Mouse (Mus musculus) hindbrain, embryonic 15.5 days (tissue): ENCODE results near the gene Rbfox2. TPM values are rescaled to one million over a fixed set of nuclear protein-coding genes. Genes with fewer than 3 reads are reported as not detected.

Experiments used
- ATAC-seq: fragments of 200-750 bp; cut with Nextera tagmentation; 2 replicates; pipeline ENCODE4 v1.8.0; 2017; ENCODE audit warnings: low read depth, moderate number of reproducible peaks, moderate TSS enrichment; ENCODE audit not compliant: low FRiP score
- H3K27ac ChIP-seq: fragments of 300-500 bp; sonication (generic); replicated peaks from 2 replicates; pipeline ENCODE4 v1.5.1; 2015; ENCODE audit warnings: mild to moderate bottlenecking, inconsistent platforms
- H3K27me3 ChIP-seq: fragments of 300-500 bp; sonication (generic); 2 replicates; pipeline ENCODE4 v1.6.1; 2015; ENCODE audit warnings: control low read depth, inconsistent platforms
- H3K36me3 ChIP-seq: fragments of 300-500 bp; sonication (generic); 2 replicates; pipeline ENCODE4 v1.6.1; 2015; ENCODE audit warnings: control low read depth, inconsistent platforms
- H3K4me1 ChIP-seq: fragments of 300-500 bp; sonication (generic); replicated peaks from 2 replicates; pipeline ENCODE4 v1.6.1; 2015; ENCODE audit warnings: control low read depth, inconsistent platforms
- H3K4me2 ChIP-seq: fragments of 300-500 bp; sonication (generic); 2 replicates; pipeline ENCODE4 v1.6.1; 2015; ENCODE audit warnings: moderate library complexity, mild to moderate bottlenecking, inconsistent platforms
- H3K4me3 ChIP-seq: fragments of 300-500 bp; sonication (generic); 2 replicates; pipeline ENCODE4 v1.5.1; 2015; ENCODE audit warnings: mild to moderate bottlenecking, inconsistent platforms
- H3K9ac ChIP-seq: fragments of 300-500 bp; sonication (generic); 2 replicates; pipeline ENCODE4 v1.6.1; 2015; ENCODE audit warnings: inconsistent platforms
- H3K9me3 ChIP-seq: fragments of 300-500 bp; sonication (generic); 2 replicates; pipeline ENCODE4 v1.6.1; 2016; ENCODE audit warnings: control low read depth, inconsistent platforms
- WGBS: fragments of 180-500 bp; shearing (Covaris S2); methylation state at CpG from one replicate; pipeline ENCODE4 v1.1.7; 2015; 5-methylcytosine and 5-hydroxymethylcytosine counted together
- polyA plus RNA-seq: library from polyadenylated mRNA; unstranded; fragments of >200 nt; fragmentation: Nextera tagmentation; extraction: Ambion mirVana; gene quantifications from 2 replicates; pipeline ENCODE4 v1.2.1, GENCODE M21; 2015

Rbfox2 gene
- polyA plus RNA-seq, 1 experiment from 2014 or later: 151 TPM

GRCm38 (mm10) chr15:77040784-77041183, 266.0 kb downstream of the Rbfox2 start:
- Histone ChIP-seq H3K9ac (no peak overlapping the region), H3K4me2 (no peak overlapping the region), H3K36me3 (no peaks in the 10 kb centered on the region), H3K27ac (no peak overlapping the region), H3K4me3 (no peak overlapping the region), H3K4me1 (peaks cover 18% of the 10 kb centered on the region), H3K27me3 (no peaks in the 10 kb centered on the region), H3K9me3 (no peaks in the 10 kb centered on the region)
- 75% methylated on average over 3 of the region's 3 CpGs for WGBS
- no peak for ATAC-seq

DNA sequence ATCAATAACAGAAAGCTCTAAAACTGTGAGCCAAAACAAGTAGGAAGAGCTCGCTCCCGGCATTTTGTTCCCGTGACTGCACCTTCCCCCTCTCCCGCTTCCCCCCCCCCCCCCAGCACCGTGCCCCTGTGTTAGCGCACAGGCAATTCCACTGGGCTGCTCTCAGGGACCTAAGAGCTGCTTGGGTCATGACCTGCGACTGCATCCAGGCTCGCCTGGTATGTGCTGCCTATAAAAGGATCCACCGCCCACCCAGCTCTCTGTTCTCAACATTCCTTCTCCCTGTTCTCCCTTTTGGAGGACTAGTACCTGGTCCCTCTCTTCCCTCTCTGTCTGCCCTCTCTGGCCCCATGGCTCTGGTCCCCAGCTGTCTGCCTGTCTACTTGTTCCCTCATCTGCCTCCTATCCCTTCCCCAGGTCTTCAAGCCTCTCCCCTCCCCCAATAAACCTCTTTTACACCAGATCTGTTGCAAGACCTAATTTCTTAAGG, 267.5 kb downstream of the Rbfox2 start:
- Histone ChIP-seq H3K27ac (no peak overlapping the region), H3K4me2 (no peak overlapping the region), H3K4me1 (peaks cover 18% of the 10 kb centered on the region), H3K9me3 (no peaks in the 10 kb centered on the region), H3K9ac (no peak overlapping the region), H3K27me3 (no peaks in the 10 kb centered on the region), H3K36me3 (no peaks in the 10 kb centered on the region), H3K4me3 (no peak overlapping the region)
- ATAC-seq: no peak
- 78% methylated on average over 9 of the region's 9 CpGs for WGBS

GRCm38 (mm10) chr15:77037278-77038161, 269.3 kb downstream of the Rbfox2 start:
- peak overlapping the region; percentile 10; the same call in 1 of the 2 replicates for H3K9ac ChIP-seq
- peak; percentile 63; the same call in 1 of the 2 replicates for ATAC-seq
- WGBS: 37% methylated on average over 11 of the region's 11 CpGs

DNA sequence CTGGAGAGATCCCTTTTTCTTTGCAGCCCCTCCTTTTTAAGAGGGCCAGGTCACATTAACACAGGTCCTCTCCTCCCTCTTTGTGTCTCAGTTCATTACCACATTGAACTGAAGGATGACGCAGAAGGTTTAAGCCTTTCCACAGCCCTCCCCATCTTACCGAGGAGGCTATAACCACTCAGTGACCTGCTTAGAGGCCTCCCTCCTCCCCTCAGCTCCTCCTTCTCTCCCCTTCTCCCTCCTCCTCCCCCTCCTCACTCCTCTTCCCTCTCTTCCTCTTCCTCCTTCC, 269.9 kb downstream of the Rbfox2 start:
- H3K36me3 ChIP-seq: no peaks in the 10 kb centered on the region
- 52% methylated on average over 2 of the region's 2 CpGs for WGBS
- no peaks in the 10 kb centered on the region for H3K9me3 ChIP-seq
- 0 out of 2 replicates have a peak, but pooled peaks have one; percentile 32 for ATAC-seq
- no peaks in the 10 kb centered on the region for H3K27me3 ChIP-seq
- peaks cover 18% of the 10 kb centered on the region for H3K4me1 ChIP-seq
- peak overlapping the region; percentile 10; the same call in 1 of the 2 replicates for H3K9ac ChIP-seq
- no peak overlapping the region for H3K4me3 ChIP-seq
- H3K27ac ChIP-seq: peak overlapping the region; percentile 74
- no peak overlapping the region for H3K4me2 ChIP-seq

More at GRCm38 (mm10) chr15:77037278-77038161, 269.3 kb downstream of the Rbfox2 start:
- Histone ChIP-seq H3K4me3 (no peak overlapping the region), H3K27me3 (no peaks in the 10 kb centered on the region), H3K27ac (peak overlapping the region; percentile 74), H3K9me3 (no peaks in the 10 kb centered on the region), H3K4me2 (no peak overlapping the region), H3K36me3 (no peaks in the 10 kb centered on the region), H3K4me1 (peaks cover 18% of the 10 kb centered on the region)

- Histone ChIP-seq H3K4me2 (no peak overlapping the region), H3K4me1 (peaks cover 18% of the 10 kb centered on the region), H3K27me3 (no peaks in the 10 kb centered on the region), H3K4me3 (no peak overlapping the region), H3K36me3 (no peaks in the 10 kb centered on the region), H3K9me3 (no peaks in the 10 kb centered on the region), H3K27ac (peak overlapping the region; percentile 74), H3K9ac (no peak overlapping the region)
- 74% methylated on average over 11 of the region's 11 CpGs for WGBS
- peak; percentile 52; the same call in 1 of the 2 replicates for ATAC-seq
Observed at GRCm38 (mm10) chr15:77036320-77036988, 270.4 kb downstream of the Rbfox2 start.

GRCm38 (mm10) chr15:77035643-77036042, 271.2 kb downstream of the Rbfox2 start:
- ATAC-seq: no peak
- Histone ChIP-seq H3K36me3 (no peaks in the 10 kb centered on the region), H3K4me2 (no peak overlapping the region), H3K27me3 (no peaks in the 10 kb centered on the region), H3K4me3 (no peak overlapping the region), H3K27ac (no peak overlapping the region), H3K9me3 (no peaks in the 10 kb centered on the region), H3K9ac (no peak overlapping the region), H3K4me1 (peaks cover 18% of the 10 kb centered on the region)
- WGBS: 85% methylated on average over 3 of the region's 3 CpGs

DNA sequence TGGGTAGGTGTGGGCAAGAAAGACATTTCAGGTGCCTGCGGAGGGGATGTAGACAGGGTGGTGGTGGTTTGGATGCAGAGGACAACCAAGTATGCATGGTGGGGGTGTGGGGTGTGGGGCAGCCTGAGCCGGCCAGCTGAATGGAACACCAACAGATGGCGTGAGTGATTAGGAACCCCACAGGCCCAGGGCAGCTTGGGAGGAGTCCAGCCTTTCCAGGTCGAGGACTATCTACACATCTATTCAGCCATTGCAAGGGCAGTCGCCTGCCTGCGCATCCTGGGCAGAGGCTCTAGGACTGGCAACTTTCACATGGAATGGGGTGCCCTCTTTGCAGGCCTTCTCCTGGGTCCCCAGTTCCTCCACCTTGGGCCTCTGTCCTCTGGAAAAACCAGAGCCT, 272.3 kb downstream of the Rbfox2 start:
- ATAC-seq: no peak
- Histone ChIP-seq H3K9ac (no peak overlapping the region), H3K36me3 (no peaks in the 10 kb centered on the region), H3K4me3 (no peak overlapping the region), H3K27ac (no peak overlapping the region), H3K27me3 (no peaks in the 10 kb centered on the region), H3K4me1 (peaks cover 18% of the 10 kb centered on the region), H3K9me3 (no peaks in the 10 kb centered on the region), H3K4me2 (no peak overlapping the region)
- WGBS: 71% methylated on average over 6 of the region's 6 CpGs

DNA sequence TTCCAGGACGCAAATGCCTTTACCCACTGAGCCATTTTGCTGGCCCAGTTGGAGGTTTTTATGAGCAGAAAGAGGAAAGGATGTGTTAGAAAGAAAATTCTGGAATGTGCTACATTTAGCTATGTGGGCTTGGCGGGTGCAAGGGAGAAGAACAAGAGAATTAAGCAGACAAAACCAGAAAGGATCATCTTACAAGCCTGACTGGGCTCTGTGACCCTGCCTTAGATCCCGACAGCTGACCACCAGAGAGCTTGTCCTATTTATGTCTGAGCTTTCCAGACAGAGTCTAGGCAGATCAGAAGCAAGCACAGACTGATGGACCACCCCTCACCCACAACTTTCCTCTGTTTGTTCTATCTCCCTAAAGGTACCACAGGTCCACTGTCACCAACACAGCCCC, 275.5 kb downstream of the Rbfox2 start:
- H3K4me1 ChIP-seq: peaks cover 5% of the 10 kb centered on the region
- H3K4me3 ChIP-seq: no peak overlapping the region
- H3K9me3 ChIP-seq: no peaks in the 10 kb centered on the region
- H3K9ac ChIP-seq: no peak overlapping the region
- H3K27ac ChIP-seq: no peak overlapping the region
- H3K4me2 ChIP-seq: no peak overlapping the region
- WGBS: 62% methylated on average over 3 of the region's 3 CpGs
- no peaks in the 10 kb centered on the region for H3K36me3 ChIP-seq
- H3K27me3 ChIP-seq: no peaks in the 10 kb centered on the region
- no peak for ATAC-seq

- Histone ChIP-seq H3K4me3 (no peak overlapping the region), H3K9me3 (no peaks in the 10 kb centered on the region), H3K36me3 (no peaks in the 10 kb centered on the region), H3K4me2 (no peak overlapping the region), H3K27ac (peak overlapping the region; percentile 49), H3K27me3 (no peaks in the 10 kb centered on the region), H3K9ac (no peak overlapping the region), H3K4me1 (peaks cover 8% of the 10 kb centered on the region)
- peak; percentile 69 for ATAC-seq
- WGBS: 24% methylated on average over 7 of the region's 7 CpGs
Observed at GRCm38 (mm10) chr15:77029331-77029991, 277.3 kb downstream of the Rbfox2 start.

Other genes starting within 250 kb of the Rbfox2 start
- 0.07 TPM in 1 of 2 replicates, not detected in the other for gene Apol7a, start 92.1 kb upstream of the Rbfox2 start, polyA plus RNA-seq
- 0.04 and 0.09 TPM in 2 replicates for gene Apol9a, start 104.1 kb upstream of the Rbfox2 start, polyA plus RNA-seq
- gene Apol7b, start 140.5 kb upstream of the Rbfox2 start, polyA plus RNA-seq: not detected in 2 replicates
- not detected in 2 replicates for gene Apol10a, start 170.0 kb upstream of the Rbfox2 start, polyA plus RNA-seq
- gene Apol11a, start 201.3 kb upstream of the Rbfox2 start, polyA plus RNA-seq: not detected in 2 replicates
- not detected in 2 replicates for gene Apol7c, start 226.3 kb upstream of the Rbfox2 start, polyA plus RNA-seq